Mouse (Mus musculus) heart, adult 2 months (tissue): Measurements from ENCODE around the gene Ptpn7.

Source experiments
- CTCF ChIP-seq: fragments of 200-600 bp; IDR thresholded peaks from 2 replicates; pipeline ENCODE4 v1.8.1; 2022; ENCODE audit warnings: antibody characterized with exemption, mild to moderate bottlenecking, moderate library complexity
- EP300 ChIP-seq: fragments of 200-500 bp; IDR thresholded peaks from 2 replicates; pipeline ENCODE4 v1.6.1; 2011; ENCODE audit warnings: low read depth, low read length, control low read depth; ENCODE audit not compliant: insufficient read depth
- POLR2A ChIP-seq: fragments of 200-500 bp; IDR thresholded peaks from 2 replicates; pipeline ENCODE4 v1.6.1; 2011; ENCODE audit warnings: mild to moderate bottlenecking, low read depth, low read length, control low read depth; ENCODE audit not compliant: insufficient read depth

DNA sequence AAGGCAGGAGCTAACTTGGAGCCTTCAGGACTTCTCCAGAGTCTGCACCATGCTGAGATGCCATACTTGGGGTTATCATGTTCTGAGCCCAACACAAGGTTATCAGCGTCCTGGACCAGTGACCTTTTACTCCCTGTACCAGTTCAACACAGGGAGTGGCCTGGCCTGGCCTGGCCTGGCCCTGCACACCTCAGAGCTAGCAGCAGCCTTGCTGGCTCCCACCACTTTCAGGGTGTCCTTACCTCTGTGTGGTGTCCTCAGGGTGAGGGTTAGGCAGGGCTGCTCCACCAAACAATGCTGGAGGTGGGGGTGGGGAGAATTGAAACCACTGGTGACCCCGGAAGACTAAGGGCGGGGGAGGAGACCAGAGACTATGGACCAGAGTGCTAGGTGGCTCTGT lies 50.5 kb downstream of the Ptpn7 start:
- no peak for TF ChIP-seq CTCF
- TF ChIP-seq POLR2A = no peak
- no peak for TF ChIP-seq EP300
